Mouse (Mus musculus): ENCODE measurements around the gene Zan. TPM values are rescaled to one million over a fixed set of nuclear protein-coding genes. Genes with fewer than 3 reads are reported as not detected.

The Zan gene
- polyA plus RNA-seq, 1 experiment from 2014 or later = 0.19 TPM

DNA sequence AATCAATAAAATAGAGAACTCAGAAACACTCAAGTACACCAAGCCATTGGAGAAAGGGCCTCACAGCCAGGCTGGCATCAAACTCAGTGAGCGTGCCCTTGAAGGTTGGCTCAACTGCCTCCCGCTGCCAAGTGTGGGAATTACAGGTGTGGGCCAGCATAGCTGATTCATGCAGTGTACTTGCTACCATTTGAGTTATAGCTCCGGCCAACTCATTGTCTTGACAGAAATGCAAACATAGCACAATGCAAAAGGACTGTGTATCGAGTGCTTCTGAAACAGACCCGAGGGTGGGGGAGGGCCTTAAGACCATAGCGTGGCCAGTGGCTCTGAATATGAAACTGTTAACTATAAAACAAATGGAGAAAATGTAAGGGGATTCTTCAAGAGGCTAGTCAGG lies 27.2 kb upstream of the Zan start:
- H3K4me1 ChIP-seq (ENCODE audit: control insufficient read depth, insufficient read depth, low read depth, low read length) = peaks cover 12% of the 10 kb centered on the region
- H3K4me3 ChIP-seq (ENCODE audit: low read length) = no peak overlapping the region
- H3K9ac ChIP-seq (ENCODE audit: low read depth, low read length) = no peak overlapping the region
- no peaks in the 10 kb centered on the region for H3K36me3 ChIP-seq (ENCODE audit: control insufficient read depth, insufficient read depth, low read length)
- no peak for ATAC-seq
- H3K9me3 ChIP-seq (ENCODE audit: control insufficient read depth, low read length) = no peaks in the 10 kb centered on the region
- 81% methylated on average over 6 of the region's 6 CpGs for WGBS
- H3K27me3 ChIP-seq (replicated peaks; ENCODE audit: control insufficient read depth, insufficient read depth, low read length) = no peaks in the 10 kb centered on the region
- no peak overlapping the region for H3K4me2 ChIP-seq (ENCODE audit: low read length)
- no peak overlapping the region for H3K27ac ChIP-seq (ENCODE audit: low read depth, low read length)

- H3K36me3 ChIP-seq (ENCODE audit: control insufficient read depth, insufficient read depth, low read length) = no peaks in the 10 kb centered on the region
- peak overlapping the region; percentile 72 for H3K9ac ChIP-seq (ENCODE audit: low read depth, low read length)
- peak; percentile 89 for ATAC-seq
- peak overlapping the region; percentile 65 for H3K4me2 ChIP-seq (ENCODE audit: low read length)
- peaks cover 12% of the 10 kb centered on the region for H3K4me1 ChIP-seq (ENCODE audit: control insufficient read depth, insufficient read depth, low read depth, low read length)
- H3K27ac ChIP-seq (ENCODE audit: low read depth, low read length) = peak overlapping the region; percentile 89
- WGBS = 0% methylated on average over 28 of the region's 30 CpGs
- peak overlapping the region; percentile 68 for H3K4me3 ChIP-seq (ENCODE audit: low read length)
- H3K9me3 ChIP-seq (ENCODE audit: control insufficient read depth, low read length) = no peaks in the 10 kb centered on the region
- H3K27me3 ChIP-seq (replicated peaks; ENCODE audit: control insufficient read depth, insufficient read depth, low read length) = no peaks in the 10 kb centered on the region
Observed at GRCm38 (mm10) chr5:137502667-137503110, 25.8 kb upstream of the Zan start.

DNA sequence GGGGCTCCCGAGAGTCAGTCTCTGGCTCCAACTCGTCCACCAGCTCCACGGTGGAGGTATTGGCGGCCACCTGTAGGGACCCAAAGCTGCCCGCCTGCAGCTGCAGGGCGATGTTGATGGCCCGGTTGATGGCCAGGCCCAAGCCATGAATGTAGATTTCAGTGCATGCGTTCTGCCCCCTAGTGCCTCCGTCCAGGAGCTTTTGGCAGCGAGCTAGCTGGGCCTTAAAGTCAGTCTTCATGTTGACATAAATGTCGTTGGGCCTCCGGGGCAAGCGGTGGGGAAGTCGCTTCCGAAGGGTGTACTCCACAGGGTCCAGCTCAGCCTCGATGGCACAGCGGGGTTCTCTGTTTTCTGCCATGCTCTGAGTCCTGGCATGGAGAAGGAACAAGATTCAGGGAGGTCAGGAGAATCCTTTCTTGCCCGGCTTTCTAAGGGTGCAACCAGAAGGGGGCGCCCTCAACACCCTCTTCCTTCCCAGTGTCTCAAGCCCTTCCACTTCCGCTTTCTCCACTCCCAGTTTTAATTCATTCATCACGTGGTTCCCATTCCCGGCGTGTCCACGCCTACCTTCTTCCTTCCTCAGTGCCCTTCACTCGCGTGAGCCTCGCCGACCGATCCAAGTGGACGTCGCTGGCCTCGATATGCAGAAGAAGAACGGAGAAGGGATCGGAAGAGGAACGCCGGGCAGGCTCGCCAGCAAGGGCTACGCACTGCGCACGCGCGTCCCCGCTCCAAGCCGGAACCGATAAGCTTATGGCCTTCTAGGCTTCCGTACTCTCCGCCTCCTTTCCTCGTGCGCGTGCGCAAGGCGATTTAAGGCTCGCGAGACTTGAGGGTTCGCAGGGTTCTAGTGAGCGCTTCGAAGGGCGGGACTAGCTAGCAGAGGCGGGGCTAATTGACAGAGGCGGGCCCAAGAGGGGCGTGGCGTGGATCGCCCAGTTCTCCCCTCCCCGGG lies 25.1 kb upstream of the Zan start, which contains the start of gene Pop7:
Gene Pop7 (minus strand): TSS at position 810 of the 958 bp plus-strand sequence.
- H3K27ac ChIP-seq (ENCODE audit: low read depth, low read length) = peak within 1 kb of the TSS; percentile 98
- peaks cover 12% of the 10 kb centered on the region for H3K4me1 ChIP-seq (ENCODE audit: control insufficient read depth, insufficient read depth, low read depth, low read length)
- peak within 1 kb of the TSS; percentile 65 for H3K4me2 ChIP-seq (ENCODE audit: low read length)
- no peaks in the 10 kb centered on the region for H3K9me3 ChIP-seq (ENCODE audit: control insufficient read depth, low read length)
- no peaks in the 10 kb centered on the region for H3K27me3 ChIP-seq (replicated peaks; ENCODE audit: control insufficient read depth, insufficient read depth, low read length)
- peak within 1 kb of the TSS; percentile 84 for H3K9ac ChIP-seq (ENCODE audit: low read depth, low read length)
- WGBS = 3% methylated on average over 63 of the region's 64 CpGs
- H3K36me3 ChIP-seq (ENCODE audit: control insufficient read depth, insufficient read depth, low read length) = no peaks in the 10 kb centered on the region
- peak within 1 kb of the TSS; percentile 68 for H3K4me3 ChIP-seq (ENCODE audit: low read length)
- ATAC-seq = peak; percentile 96

DNA sequence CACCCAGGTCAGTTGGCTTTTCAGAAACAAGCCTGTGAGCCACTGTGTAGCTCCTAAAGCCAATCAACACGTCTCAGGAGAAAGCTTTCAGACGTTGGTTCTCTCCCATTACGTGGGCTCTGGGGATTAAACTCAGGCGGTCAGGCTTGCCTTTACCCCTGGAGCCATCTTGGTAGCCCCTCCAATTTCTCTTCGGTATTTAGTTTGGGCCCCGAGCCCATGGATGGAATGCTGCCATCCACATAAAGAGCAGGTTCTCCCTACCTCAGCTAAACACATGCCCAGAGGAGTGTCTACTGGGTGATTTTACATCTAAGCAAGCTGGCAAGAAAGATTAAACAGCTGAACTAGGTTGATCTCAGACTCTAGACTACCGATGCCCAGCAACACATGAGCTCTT lies 23.3 kb upstream of the Zan start:
- Histone ChIP-seq H3K9ac (ENCODE audit: low read depth, low read length) (no peak overlapping the region), H3K9me3 (ENCODE audit: control insufficient read depth, low read length) (no peaks in the 10 kb centered on the region), H3K4me2 (ENCODE audit: low read length) (no peak overlapping the region), H3K4me1 (ENCODE audit: control insufficient read depth, insufficient read depth, low read depth, low read length) (peaks cover 12% of the 10 kb centered on the region), H3K4me3 (ENCODE audit: low read length) (no peak overlapping the region), H3K27ac (ENCODE audit: low read depth, low read length) (no peak overlapping the region), H3K27me3 (replicated peaks; ENCODE audit: control insufficient read depth, insufficient read depth, low read length) (no peaks in the 10 kb centered on the region), H3K36me3 (ENCODE audit: control insufficient read depth, insufficient read depth, low read length) (no peaks in the 10 kb centered on the region)
- 93% methylated on average over 7 of the region's 7 CpGs for WGBS
- ATAC-seq = no peak

DNA sequence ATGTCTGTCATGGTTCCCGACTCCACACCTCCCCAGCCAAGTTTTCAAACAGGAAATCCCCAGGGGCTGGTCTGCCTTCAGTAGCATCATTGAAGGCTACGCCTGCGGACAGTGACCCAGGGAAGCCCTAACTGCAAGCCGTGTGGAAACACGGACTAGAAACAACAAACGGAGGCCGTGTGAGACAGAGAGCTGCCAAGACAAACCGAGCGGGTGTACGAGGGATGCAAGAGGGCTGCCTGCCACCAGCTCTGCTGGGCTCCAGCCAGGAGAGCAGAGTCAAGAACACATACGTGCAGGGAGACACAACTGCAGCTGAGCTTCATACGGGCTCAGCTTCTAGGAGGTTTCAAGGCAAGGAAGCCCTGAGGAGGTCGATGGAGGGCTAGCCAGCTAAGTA lies 17.0 kb upstream of the Zan start:
- H3K4me2 ChIP-seq (ENCODE audit: low read length) = no peak overlapping the region
- H3K4me3 ChIP-seq (ENCODE audit: low read length) = no peak overlapping the region
- H3K9me3 ChIP-seq (ENCODE audit: control insufficient read depth, low read length) = no peaks in the 10 kb centered on the region
- no peaks in the 10 kb centered on the region for H3K4me1 ChIP-seq (ENCODE audit: control insufficient read depth, insufficient read depth, low read depth, low read length)
- H3K36me3 ChIP-seq (ENCODE audit: control insufficient read depth, insufficient read depth, low read length) = no peaks in the 10 kb centered on the region
- H3K27ac ChIP-seq (ENCODE audit: low read depth, low read length) = no peak overlapping the region
- 70% methylated on average over 13 of the region's 13 CpGs for WGBS
- no peak overlapping the region for H3K9ac ChIP-seq (ENCODE audit: low read depth, low read length)
- no peaks in the 10 kb centered on the region for H3K27me3 ChIP-seq (replicated peaks; ENCODE audit: control insufficient read depth, insufficient read depth, low read length)
- no peak for ATAC-seq

DNA sequence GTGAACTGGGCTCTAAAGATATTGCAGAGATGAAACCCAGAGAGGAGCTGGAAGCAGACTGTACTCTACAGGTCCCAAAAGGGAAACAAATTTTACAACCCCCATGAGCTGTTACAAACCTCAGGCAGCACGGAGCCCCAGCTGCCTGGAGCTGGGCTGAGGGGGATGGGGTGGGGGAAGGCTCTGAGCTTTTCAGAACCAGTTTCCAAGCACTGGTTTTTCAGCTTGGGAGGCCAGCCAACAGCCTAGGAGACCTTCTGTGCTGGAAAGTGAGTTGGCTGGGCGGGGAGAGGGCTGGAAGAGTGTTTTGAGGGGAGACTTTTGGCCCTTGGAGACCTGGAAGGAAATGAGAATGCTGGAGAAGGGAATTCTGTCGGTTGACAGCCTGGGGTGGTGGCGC lies 14.7 kb upstream of the Zan start:
- no peak overlapping the region for H3K4me3 ChIP-seq (ENCODE audit: low read length)
- no peak overlapping the region for H3K27ac ChIP-seq (ENCODE audit: low read depth, low read length)
- H3K27me3 ChIP-seq (replicated peaks; ENCODE audit: control insufficient read depth, insufficient read depth, low read length) = 0 out of 2 replicates have a peak, but pooled peaks cover 1% of the 10 kb centered on the region
- no peaks in the 10 kb centered on the region for H3K4me1 ChIP-seq (ENCODE audit: control insufficient read depth, insufficient read depth, low read depth, low read length)
- WGBS = 59% methylated on average over 4 of the region's 4 CpGs
- no peak overlapping the region for H3K9ac ChIP-seq (ENCODE audit: low read depth, low read length)
- no peaks in the 10 kb centered on the region for H3K36me3 ChIP-seq (ENCODE audit: control insufficient read depth, insufficient read depth, low read length)
- H3K4me2 ChIP-seq (ENCODE audit: low read length) = no peak overlapping the region
- no peaks in the 10 kb centered on the region for H3K9me3 ChIP-seq (ENCODE audit: control insufficient read depth, low read length)
- no peak for ATAC-seq

DNA sequence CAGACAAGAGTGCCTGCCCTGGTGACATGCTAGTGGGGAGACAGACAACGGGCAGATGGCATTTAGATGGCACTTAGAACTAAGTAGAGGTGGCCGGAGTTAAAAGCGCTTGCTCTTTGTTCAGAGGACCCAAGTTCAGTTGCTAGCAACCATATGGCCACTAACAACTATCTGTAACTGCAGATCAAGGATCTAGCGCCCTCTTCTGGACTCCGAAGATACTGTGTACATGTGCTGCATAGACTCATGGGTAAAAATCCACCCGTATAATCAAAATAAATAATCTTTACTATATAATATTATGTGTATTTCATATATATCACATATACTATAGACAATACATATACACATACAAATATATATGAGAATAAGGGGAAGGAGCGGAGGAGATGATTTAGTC lies 10.8 kb upstream of the Zan start:
- ATAC-seq = no peak
- Histone ChIP-seq H3K4me1 (ENCODE audit: control insufficient read depth, insufficient read depth, low read depth, low read length) (peaks cover 9% of the 10 kb centered on the region), H3K27me3 (replicated peaks; ENCODE audit: control insufficient read depth, insufficient read depth, low read length) (peaks cover 15% of the 10 kb centered on the region), H3K36me3 (ENCODE audit: control insufficient read depth, insufficient read depth, low read length) (no peaks in the 10 kb centered on the region), H3K27ac (ENCODE audit: low read depth, low read length) (no peak overlapping the region), H3K9me3 (ENCODE audit: control insufficient read depth, low read length) (no peaks in the 10 kb centered on the region), H3K4me3 (ENCODE audit: low read length) (no peak overlapping the region), H3K9ac (ENCODE audit: low read depth, low read length) (no peak overlapping the region), H3K4me2 (ENCODE audit: low read length) (no peak overlapping the region)
- WGBS = 89% methylated on average over 7 of the region's 7 CpGs

GRCm38 (mm10) chr5:137485851-137486155 lies 8.9 kb upstream of the Zan start:
- Histone ChIP-seq H3K36me3 (ENCODE audit: control insufficient read depth, insufficient read depth, low read length) (no peaks in the 10 kb centered on the region), H3K4me2 (ENCODE audit: low read length) (peak overlapping the region; percentile 35), H3K27ac (ENCODE audit: low read depth, low read length) (no peak overlapping the region), H3K27me3 (replicated peaks; ENCODE audit: control insufficient read depth, insufficient read depth, low read length) (peaks cover 15% of the 10 kb centered on the region), H3K4me3 (ENCODE audit: low read length) (peak overlapping the region; percentile 8), H3K4me1 (ENCODE audit: control insufficient read depth, insufficient read depth, low read depth, low read length) (peaks cover 9% of the 10 kb centered on the region), H3K9ac (ENCODE audit: low read depth, low read length) (peak overlapping the region; percentile 5; the same call in 1 of the 2 replicates), H3K9me3 (ENCODE audit: control insufficient read depth, low read length) (no peaks in the 10 kb centered on the region)
- WGBS = under 1% methylated on average over 17 of the region's 17 CpGs
- ATAC-seq = no peak

DNA sequence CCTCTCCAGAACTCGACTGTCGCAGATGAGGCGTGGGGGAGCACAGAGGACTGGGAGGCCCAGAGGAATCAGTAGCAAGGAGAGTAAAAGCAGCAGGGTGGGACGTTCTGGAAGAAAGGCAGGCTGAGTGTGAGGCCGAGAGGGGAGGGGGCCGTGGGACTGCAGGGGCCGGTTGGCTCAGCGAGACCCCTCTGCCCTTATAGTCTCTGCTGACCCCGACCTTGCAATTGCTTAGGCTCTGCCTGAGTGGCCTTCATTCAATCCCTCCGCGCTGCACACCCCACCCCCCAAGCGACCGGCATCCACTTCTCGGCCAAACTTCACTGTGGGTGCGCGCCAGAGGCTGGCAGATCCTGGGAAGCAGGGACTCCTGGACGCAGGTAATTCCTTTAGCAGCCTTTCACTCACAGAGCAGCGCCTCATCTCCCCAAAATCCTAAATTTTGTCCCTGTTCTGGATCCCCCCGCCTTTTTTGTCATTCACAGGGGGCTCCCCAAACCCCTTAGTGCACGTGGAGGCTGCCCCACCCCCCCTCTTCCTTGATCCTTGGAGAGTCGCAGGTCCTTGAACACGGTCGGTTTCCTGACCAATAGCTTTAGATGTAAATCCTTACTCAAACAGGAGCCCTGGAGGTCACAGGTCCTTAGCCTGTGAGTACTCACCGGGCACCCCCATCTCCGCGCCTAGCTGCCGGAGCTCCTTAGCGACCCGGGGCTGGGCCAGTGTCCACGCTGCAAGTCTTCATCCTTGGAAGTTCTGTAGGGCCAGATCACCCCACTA lies 8.4 kb upstream of the Zan start:
- peaks cover 15% of the 10 kb centered on the region for H3K27me3 ChIP-seq (replicated peaks; ENCODE audit: control insufficient read depth, insufficient read depth, low read length)
- peak overlapping the region; percentile 35 for H3K4me2 ChIP-seq (ENCODE audit: low read length)
- H3K4me1 ChIP-seq (ENCODE audit: control insufficient read depth, insufficient read depth, low read depth, low read length) = peaks cover 9% of the 10 kb centered on the region
- H3K4me3 ChIP-seq (ENCODE audit: low read length) = peak overlapping the region; percentile 8; the same call in 1 of the 2 replicates
- H3K9me3 ChIP-seq (ENCODE audit: control insufficient read depth, low read length) = no peaks in the 10 kb centered on the region
- no peak overlapping the region for H3K27ac ChIP-seq (ENCODE audit: low read depth, low read length)
- WGBS = 4% methylated on average over 30 of the region's 30 CpGs
- peak overlapping the region; percentile 5 for H3K9ac ChIP-seq (ENCODE audit: low read depth, low read length)
- H3K36me3 ChIP-seq (ENCODE audit: control insufficient read depth, insufficient read depth, low read length) = no peaks in the 10 kb centered on the region
- ATAC-seq = no peak
